Mouse (Mus musculus): Measurements from ENCODE around the gene Spns1.

The Spns1 gene

GRCm38 (mm10) chr7:126368367-126368766 lies 8.9 kb downstream of the Spns1 start:
- DNase-seq, result no peak

GRCm38 (mm10) chr7:126367636-126368035 lies 9.6 kb downstream of the Spns1 start:
- no peak for DNase-seq

GRCm38 (mm10) chr7:126363038-126363437 lies 14.2 kb downstream of the Spns1 start:
- no peak for DNase-seq

- DNase-seq, result no peak
Observed at GRCm38 (mm10) chr7:126359049-126359448, 18.2 kb downstream of the Spns1 start.

- DNase-seq, result no peak
Observed at GRCm38 (mm10) chr7:126358413-126358812, 18.8 kb downstream of the Spns1 start.

GRCm38 (mm10) chr7:126357838-126358237 lies 19.4 kb downstream of the Spns1 start:
- DNase-seq, result no peak

- DNase-seq, result no peak
Observed at GRCm38 (mm10) chr7:126356793-126357591, 20.3 kb downstream of the Spns1 start.

- no peak for DNase-seq
Observed at GRCm38 (mm10) chr7:126355847-126356597, 21.2 kb downstream of the Spns1 start.

- no peak for DNase-seq
Observed at GRCm38 (mm10) chr7:126354738-126355614, 22.3 kb downstream of the Spns1 start.

- no peak for DNase-seq
Observed at GRCm38 (mm10) chr7:126353994-126354365, 23.3 kb downstream of the Spns1 start.

- no peak for DNase-seq
Observed at GRCm38 (mm10) chr7:126353251-126353993, 23.8 kb downstream of the Spns1 start.

GRCm38 (mm10) chr7:126351419-126351951 lies 25.8 kb downstream of the Spns1 start:
- no peak for DNase-seq

GRCm38 (mm10) chr7:126350748-126351418 lies 26.4 kb downstream of the Spns1 start:
- DNase-seq, result no peak

- no peak for DNase-seq
Observed at GRCm38 (mm10) chr7:126348293-126348692, 29.0 kb downstream of the Spns1 start.

- no peak for DNase-seq
Observed at GRCm38 (mm10) chr7:126347098-126347497, 30.2 kb downstream of the Spns1 start.

GRCm38 (mm10) chr7:126345969-126346368 lies 31.3 kb downstream of the Spns1 start:
- no peak for DNase-seq

GRCm38 (mm10) chr7:126345557-126345956 lies 31.7 kb downstream of the Spns1 start:
- no peak for DNase-seq

GRCm38 (mm10) chr7:126340896-126341295 lies 36.4 kb downstream of the Spns1 start:
- DNase-seq, result no peak

GRCm38 (mm10) chr7:126340206-126340618 lies 37.0 kb downstream of the Spns1 start:
- DNase-seq, result peak; percentile 27 to 52

GRCm38 (mm10) chr7:126339521-126339971 lies 37.7 kb downstream of the Spns1 start:
- no peak for DNase-seq

GRCm38 (mm10) chr7:126338906-126339305 lies 38.3 kb downstream of the Spns1 start:
- no peak for DNase-seq
